Mouse (Mus musculus) mouse embryonic stem cell (cell line): Measurements from ENCODE around the gene Slc31a1.

ENCODE experiments used
- in situ Hi-C, 2 experiments: fragments of 300-500 bp; cut with MboI; formaldehyde crosslinking; loops; 1 replicate in 1 of 2; 3 replicates in 1 of 2; pipeline ENCODE4 v1.14.3; 2019 to 2020; ENCODE audit warnings: low sequenced_read_pairs in 2 of 2, low pct_unique_long_range_greater_than_20kb in 1 of 2, mixed read lengths in 1 of 2; ENCODE audit not compliant: unreplicated experiment in 1 of 2

Gene Slc31a1

DNA sequence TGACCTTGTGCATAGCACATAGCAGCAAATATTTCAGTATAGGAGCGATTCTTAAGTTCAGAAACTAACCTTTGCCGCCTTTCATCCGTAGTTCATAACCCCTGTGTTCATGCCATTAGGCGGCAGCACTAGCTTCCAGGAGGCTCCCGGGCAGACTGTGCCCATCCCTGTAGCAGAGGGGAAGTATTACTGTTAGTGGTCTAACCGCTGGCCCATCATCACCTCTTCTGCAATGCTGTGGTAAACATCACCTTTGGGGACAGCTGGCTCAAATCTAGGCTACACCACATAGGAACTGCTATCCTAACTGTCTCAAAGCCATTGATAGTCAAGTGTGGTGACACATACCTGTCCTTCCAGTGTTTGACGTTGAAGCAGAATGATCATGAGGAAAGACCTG is 31.4 kb downstream of the Slc31a1 start:
- in situ Hi-C loops = no loop called here

DNA sequence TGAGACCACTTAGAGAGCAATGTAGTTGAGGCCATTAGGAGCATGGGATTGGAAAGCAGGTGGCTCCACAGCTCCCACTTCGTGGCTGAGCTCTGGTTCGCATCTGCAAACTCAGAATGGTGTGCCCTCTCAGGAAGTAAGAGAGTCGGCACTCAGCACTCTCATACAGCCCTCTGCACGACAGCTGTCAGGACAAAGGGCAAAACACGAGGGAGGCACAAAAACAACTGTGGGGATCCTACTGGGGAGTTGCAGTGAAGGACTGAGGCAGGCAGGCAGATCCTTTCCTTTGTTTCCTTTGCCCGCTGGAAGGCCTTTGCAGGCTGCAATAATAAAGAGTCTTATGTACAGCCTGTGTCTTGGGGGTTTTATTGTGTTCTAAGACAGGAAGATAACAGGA is 32.9 kb downstream of the Slc31a1 start:
- in situ Hi-C loops = no loop called here

DNA sequence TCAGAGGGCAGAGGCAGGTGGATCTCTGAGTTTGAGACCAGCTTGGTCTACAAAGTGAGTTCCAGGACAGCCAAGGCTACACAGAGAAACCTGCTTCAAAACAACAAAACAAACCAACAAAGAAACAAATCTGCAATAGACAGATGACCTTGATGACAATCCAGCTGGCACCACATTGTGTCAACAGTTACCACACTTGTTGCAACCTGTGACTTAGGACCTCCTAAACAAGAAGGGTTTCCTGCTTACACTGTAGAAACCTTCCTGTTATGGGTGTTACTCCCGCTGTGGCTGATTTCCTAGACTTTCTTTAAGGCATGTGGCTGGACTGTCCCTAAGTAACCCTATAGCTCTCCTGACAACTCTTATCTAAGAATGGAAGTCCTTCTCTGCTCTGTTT is 35.3 kb downstream of the Slc31a1 start:
- in situ Hi-C loops = no loop called here

DNA sequence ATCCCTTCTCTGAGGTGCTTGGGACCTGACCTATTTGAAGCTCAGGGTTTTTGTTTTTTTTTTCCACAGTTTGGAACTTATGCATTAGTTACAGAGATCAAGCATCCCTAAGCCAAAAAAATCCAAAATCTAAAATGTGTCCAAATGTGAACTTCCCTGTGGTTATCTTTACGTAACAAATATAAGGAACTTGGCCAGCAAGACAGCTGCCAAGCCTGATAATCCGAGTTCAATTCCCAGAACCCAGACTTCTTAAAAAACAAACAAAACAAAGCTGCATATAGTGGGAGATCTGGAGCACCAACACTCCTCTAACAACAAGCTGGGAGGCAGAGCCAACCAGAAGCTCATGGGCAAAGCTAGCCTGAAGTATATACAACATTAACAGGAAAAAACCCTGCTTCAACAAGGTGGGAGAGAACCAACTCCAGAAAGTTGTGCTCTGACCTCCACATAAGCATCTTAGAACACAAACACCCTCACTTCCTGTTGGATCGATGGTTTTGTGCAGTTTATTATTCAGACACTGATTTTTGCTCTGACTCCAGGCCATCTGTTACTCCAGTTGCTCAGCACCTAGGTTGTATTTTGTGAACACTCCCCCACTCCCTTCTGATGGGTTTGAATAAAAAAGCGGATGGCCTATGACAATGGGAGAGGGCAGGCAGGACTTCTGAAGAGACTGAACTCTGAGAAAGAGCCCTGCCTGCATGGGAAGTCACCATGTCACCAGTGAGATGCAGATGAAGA is 37.3 kb downstream of the Slc31a1 start:
- in situ Hi-C loops = no loop called here

- in situ Hi-C loops = no loop called here
Measured at GRCm38 (mm10) chr4:62398956-62399355, 38.4 kb downstream of the Slc31a1 start.

- in situ Hi-C loops = no loop called here
Measured at GRCm38 (mm10) chr4:62406133-62406532, 45.6 kb downstream of the Slc31a1 start.

GRCm38 (mm10) chr4:62407730-62408582 is 47.4 kb downstream of the Slc31a1 start:
- in situ Hi-C loops = no loop called here

GRCm38 (mm10) chr4:62408601-62409282 is 48.2 kb downstream of the Slc31a1 start, which contains the start of the genes Cdc26 and Prpf4:
TSS of gene Cdc26 (minus strand) at chr4:62408642.
TSS of gene Prpf4 (plus strand) at chr4:62408797.
- in situ Hi-C loops = no loop called here

DNA sequence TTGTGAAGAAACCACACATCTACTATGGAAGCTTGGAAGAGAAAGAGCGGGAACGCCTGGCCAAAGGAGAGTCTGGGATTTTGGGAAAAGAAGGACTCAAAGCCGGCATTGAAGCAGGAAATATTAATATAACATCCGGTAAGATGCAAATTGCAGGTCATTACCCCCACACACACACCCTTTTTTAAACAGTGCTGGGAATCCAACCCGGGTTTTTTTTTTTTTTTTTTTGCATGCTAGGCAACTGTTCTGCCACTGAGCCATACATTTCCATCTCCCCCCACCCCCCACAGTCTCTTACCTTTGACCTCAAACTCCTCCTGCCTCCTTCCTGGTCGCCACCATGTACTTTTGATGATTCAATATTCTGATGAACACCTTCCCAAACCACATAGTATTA is 49.1 kb downstream of the Slc31a1 start:
- in situ Hi-C loops = no loop called here

- in situ Hi-C loops = no loop called here
Measured at GRCm38 (mm10) chr4:62410325-62410724, 49.8 kb downstream of the Slc31a1 start.

DNA sequence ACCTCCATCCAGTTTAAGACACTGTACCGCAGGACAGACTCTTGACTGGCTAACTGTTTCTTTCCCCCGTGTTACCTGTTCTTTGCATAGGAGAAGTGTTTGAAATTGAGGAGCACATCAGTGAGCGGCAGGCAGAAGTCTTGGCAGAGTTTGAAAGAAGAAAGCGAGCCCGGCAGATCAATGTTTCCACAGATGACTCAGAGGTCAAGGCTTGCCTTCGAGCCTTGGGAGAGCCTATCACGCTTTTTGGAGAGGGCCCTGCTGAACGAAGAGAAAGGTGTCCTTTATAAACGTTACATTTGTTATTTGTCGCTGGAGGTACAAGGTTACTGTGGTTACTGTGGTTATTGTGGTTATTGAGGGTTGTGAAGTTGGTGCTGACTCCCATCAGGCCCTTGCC is 51.1 kb downstream of the Slc31a1 start:
- in situ Hi-C loops = no loop called here

- in situ Hi-C loops = no loop called here
Measured at GRCm38 (mm10) chr4:62418448-62418847, 57.9 kb downstream of the Slc31a1 start.

DNA sequence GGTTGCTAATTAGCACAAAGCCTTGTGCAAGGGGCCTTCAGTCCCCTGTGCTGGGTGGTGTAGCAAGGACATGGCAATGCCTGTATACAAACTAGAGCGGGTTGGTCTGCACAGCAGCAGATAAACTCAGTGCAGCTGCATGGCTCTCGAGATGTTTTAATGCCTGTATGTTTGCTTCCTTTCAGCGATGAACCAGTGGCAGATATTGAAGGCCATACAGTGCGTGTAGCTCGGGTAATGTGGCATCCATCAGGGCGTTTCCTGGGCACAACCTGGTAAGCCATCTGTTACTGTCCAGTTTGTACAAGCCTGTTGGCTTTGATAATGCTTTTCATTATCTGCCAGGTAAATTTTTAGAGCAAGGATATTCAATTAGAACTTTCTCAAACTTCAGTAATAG is 58.6 kb downstream of the Slc31a1 start:
- in situ Hi-C loops = no loop called here

- in situ Hi-C loops = no loop called here
Measured at GRCm38 (mm10) chr4:62425891-62426290, 65.4 kb downstream of the Slc31a1 start.

DNA sequence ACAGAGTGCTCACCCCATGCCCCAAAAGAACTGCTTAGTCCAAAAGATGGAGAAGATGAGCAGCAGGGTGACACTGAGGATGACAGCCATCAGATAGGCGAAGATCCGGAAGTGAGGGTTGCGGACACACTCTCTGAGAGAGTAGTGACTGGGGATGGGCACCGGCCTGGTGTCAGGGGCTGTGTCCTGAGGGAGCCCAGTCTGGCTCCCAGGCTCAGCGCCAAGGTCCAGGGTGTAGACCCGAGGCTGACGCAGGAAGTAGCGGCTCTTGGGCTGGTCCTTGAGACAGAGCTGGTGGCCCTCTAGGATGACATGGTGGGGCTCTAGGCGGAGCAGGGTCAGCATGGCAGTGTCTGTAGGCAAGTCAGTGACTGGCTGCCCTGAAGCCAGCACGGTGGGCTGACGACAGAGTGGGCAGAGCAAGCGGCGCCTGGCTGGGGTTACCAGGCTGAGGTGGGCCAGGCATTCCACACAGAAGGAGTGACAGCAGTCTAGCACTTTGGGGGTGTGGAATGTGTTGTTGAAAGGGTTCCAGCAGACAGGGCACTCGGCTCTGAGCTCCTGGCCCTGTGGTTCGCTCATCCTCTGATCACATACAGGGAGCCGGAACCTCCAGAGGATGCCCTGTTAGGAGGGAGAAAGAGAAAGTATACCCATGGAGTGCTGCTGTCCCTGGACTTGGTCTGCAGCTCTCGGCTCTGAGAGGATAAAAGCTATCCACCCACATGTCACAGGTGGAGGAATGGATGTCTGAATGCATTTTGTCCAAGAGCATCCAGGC is 67.6 kb downstream of the Slc31a1 start:
- in situ Hi-C loops = no loop called here

- in situ Hi-C loops = no loop called here
Measured at GRCm38 (mm10) chr4:62429616-62430015, 69.1 kb downstream of the Slc31a1 start.

DNA sequence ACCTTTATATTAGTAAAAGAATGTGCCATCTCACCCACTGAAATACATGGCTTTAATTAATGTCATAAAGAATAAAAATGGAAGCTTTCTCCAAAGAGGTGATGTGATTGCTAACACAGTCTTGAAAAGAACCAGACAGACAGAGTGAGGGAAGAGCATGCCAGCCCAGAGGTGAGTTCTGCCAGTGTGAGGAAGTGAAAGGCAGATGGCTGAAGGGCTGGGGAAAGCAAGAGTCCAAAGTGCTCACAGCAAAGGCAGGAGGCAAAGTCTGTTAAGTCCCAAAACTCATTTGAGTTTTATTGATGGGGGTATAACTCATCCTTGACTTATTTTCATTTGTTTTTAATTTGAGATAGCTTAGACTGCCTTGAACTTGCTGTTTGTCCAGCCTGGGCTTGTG is 70.2 kb downstream of the Slc31a1 start:
- in situ Hi-C loops = no loop called here

DNA sequence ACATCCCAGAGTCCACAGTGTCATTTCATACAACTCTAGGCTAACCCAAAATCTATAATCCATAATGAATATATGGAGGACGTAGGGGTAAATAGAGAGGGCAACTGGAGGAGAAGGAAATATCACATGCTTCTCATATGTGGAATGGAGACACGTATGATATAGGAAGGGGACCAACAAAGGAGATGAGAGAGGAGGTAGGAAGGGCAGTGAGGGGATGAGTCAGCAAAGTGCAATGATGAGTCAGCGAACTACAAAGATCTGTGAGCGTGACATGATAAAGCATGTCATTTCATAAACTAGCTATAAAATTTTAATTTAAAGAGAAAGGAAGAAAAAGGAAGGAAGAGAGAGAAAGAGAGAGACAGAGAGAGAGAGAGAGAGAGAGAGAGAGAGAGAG is 71.0 kb downstream of the Slc31a1 start:
- in situ Hi-C loops = no loop called here
